Mouse (Mus musculus): ENCODE measurements at regions not wholly inside any gene's neighbourhood (a gene's known extent, or its start where the extent isn't known, plus 50 kb on each side); places are given as distances from the start of the nearest gene placed in this dataset.

GRCm38 (mm10) chr10:116675171-116675570 is 93.9 kb upstream of the Cnot2 start:
- no peak for TF ChIP-seq CTCF (IDR thresholded peaks at IDR 0.05; ENCODE audit: insufficient read depth, low read length)
- no peak for TF ChIP-seq POLR2A (IDR thresholded peaks at IDR 0.05; ENCODE audit: borderline replicate concordance, extremely low read depth, low read depth, low read length)

Measured in lung, adult 2 months (tissue).